Mouse (Mus musculus): ENCODE results near the gene Med24. TPM values are rescaled to one million over a fixed set of nuclear protein-coding genes. Genes with fewer than 3 reads are reported as not detected.

Med24 gene
- polyA plus RNA-seq, 1 experiment = 103 TPM

DNA sequence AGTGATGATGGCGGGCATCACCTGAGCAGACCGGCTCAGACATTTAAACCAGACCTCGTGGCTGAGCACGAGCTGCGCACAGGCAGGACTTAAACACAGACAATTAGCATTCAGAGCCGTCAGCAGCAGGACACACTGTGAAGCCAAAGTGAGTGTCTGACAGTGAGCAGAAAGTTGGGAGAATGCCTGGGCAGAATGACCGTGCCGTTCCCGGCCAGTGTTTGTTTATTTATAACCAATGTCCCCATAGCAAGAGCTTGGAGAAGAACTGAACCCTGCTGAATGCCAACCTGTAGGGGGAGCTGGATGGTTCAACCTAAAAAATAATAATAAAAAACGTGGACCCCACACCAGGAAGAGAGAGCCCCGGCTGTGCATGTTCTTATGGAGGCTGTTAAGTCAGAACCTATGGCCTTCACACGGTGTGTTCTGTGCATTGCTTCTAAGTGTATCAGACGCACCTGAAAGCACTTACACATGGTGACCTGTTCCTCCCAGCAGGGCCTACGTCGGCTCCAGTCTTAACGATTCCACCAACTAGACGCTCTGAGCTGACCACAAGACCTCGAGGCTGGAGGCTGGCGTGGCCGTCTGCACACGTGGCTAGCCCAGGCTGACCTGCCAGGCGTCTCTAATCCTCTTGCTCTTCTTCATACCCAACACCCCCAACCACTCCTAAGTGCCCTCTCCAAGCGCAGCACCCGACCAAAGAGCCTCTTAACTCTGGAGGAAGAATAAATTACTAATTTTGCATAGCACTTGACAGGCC, 7.6 kb downstream of the Med24 start:
- no peak for TF ChIP-seq GATA1 (IDR thresholded peaks at IDR 0.05; ENCODE audit: low read length)

DNA sequence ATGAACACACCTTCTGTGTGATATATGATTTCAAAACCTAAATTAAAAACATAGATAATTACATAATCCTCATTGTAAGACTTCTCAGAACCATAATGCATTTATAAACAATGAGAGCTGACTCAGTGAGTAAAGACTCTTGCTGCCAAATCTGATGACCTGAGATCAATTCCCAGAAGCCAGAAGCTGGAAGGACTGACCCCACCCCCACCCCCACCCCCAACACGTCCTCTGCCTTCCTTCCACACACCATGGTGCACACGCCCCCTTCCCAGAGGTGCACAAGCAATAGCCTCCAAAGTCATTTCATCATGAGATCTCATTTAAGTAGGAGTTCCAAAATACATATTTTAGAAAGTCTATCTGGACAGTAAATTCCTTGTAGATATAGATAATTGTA, 8.5 kb downstream of the Med24 start:
- no peak for TF ChIP-seq GATA1 (IDR thresholded peaks at IDR 0.05; ENCODE audit: low read length)

DNA sequence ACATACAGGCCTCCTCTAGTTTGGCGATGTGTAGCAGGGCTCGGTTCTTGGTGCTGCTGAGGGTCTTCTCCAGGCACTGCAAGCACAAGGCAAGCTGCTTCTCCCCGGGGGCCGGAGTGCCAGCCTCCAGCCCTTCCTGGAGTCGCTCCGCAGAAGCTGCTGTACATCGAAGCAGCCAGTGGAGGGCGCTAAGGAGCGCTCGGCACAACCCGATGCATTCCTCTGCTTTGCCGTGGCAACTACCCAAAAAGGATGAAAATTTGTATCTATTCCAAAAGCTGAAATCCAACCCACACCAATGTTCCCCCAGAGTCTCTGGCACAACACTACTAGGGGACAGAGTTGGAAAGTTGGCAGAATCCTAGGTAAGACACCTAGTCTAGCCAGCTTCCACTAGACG, 11.3 kb downstream of the Med24 start:
- TF ChIP-seq GATA1 (IDR thresholded peaks at IDR 0.05; ENCODE audit: low read length) = no peak

DNA sequence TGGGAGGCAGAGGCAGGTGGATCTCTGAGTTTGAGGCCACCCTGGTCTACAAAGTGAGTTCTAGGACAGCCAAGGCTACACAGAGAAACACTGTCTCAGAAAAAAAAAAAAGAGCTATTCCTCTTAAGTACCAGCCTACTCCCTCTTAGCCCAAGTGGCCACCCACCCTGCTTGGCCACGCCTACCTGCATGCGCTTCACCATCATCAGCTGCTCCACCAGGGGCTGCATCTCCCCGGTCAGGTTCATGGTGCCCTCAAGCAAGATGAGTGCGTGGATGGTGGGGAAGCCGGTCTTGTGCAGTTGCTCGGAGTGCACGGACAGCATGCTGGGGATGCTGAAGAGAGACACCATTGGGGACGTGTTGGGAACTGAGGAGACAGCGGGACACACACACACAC, 13.3 kb downstream of the Med24 start:
- TF ChIP-seq GATA1 (IDR thresholded peaks at IDR 0.05; ENCODE audit: low read length) = no peak

DNA sequence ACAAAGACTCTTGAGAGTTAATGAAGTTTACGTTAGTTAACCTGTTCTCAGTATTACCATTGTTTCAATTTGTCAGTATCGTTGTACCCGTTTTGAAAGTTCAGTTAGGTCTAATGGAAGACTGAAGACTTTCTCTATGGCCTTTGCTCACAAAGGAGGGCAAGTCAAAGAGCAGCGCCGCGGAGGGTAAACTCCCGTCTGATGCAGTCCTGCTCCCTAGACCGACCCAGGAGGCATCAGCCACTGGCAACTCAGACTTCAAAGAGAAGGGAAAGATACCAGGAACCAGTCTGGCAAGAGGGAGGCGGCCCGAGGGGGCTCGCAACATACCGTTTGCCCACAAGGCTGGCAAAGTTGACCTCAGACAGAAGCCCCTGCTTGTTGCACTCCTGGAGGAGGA, 15.5 kb downstream of the Med24 start:
- no peak for TF ChIP-seq GATA1 (IDR thresholded peaks at IDR 0.05; ENCODE audit: low read length)

DNA sequence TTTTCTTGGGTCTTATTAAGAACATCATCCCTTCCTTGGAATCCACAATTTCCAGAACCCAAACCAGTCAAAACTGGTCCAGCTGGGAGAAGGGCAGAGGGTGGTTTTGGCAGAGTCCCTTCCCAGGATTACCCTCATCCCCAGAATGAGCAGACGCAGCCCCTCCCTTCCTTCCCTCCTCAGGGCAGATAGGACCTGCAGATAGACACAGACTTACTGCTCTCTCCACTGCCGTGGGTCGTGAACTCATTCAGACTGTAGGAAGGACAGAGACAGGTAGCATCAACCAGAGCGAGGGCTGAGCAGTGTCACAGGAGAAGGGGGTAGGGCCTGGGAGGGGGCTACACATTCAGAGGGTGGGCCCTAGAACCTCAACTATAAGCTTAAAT, 18.2 kb downstream of the Med24 start:
- TF ChIP-seq GATA1 (IDR thresholded peaks at IDR 0.05; ENCODE audit: low read length) = no peak

DNA sequence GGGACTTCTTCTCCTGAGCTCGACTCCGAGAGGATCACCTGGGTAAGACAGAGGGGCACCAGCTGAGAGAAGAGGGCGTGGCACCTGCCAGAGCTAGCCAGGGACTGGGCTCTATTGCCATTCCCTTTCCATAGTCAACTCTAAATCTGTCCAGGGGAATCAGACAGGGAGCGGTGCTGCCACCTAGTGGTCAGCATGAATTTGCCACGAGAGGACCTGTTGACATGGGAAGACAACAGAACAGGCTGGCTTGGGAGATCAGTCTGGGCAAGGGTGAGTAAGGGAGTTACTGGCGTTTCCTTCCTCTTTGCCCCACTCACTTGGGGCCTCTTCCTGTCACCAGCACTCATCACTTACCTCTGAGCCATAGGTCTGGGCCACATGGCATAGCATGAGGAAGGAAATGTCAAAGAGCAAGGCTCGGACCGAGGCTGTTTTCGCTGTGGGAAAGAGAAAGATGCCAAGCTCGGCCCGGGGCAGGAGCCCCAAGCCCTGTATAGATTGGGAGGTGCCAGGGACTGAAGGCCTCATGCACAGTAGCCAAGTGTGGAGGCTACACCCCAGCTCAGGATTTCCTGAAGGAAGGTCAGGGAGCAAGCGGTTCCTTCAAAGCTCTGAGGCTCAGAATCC, 18.7 kb downstream of the Med24 start:
- no peak for TF ChIP-seq GATA1 (IDR thresholded peaks at IDR 0.05; ENCODE audit: low read length)

DNA sequence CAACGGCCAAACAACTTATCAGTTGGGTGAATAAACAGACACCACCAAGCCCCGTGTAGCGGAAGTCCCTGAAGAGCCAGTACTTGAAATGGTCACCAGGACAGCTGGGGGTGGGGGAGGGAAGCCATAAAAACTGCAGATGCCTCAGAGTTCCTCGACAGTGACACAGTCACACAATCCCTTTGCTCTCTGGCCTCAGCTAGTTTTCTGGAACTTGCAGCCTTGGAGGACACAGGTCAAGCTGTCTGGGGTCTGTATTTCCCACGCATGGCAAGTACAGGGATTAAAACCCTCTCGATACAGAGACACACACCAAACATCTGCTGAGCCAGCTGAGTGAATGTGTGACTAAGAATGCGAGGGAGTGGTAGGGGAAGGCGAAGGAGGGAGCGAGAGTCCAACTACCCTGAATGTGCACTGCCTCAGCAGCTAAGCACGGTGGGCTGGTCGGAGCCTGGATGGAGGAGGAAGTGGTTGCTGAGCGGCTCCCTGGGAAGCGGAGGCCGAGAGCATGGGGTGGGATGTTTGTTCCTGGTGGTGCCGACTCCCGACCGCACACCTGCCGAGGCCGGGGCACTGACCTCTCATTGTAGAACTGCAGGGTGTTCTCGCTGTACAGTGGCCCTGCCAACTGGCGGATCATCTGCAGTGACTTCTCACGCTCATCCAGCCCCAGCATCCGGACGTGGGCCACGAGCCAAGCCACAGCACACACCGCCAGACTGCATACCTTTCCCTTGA, 20.1 kb downstream of the Med24 start:
- TF ChIP-seq GATA1 (IDR thresholded peaks at IDR 0.05; ENCODE audit: low read length) = no peak

DNA sequence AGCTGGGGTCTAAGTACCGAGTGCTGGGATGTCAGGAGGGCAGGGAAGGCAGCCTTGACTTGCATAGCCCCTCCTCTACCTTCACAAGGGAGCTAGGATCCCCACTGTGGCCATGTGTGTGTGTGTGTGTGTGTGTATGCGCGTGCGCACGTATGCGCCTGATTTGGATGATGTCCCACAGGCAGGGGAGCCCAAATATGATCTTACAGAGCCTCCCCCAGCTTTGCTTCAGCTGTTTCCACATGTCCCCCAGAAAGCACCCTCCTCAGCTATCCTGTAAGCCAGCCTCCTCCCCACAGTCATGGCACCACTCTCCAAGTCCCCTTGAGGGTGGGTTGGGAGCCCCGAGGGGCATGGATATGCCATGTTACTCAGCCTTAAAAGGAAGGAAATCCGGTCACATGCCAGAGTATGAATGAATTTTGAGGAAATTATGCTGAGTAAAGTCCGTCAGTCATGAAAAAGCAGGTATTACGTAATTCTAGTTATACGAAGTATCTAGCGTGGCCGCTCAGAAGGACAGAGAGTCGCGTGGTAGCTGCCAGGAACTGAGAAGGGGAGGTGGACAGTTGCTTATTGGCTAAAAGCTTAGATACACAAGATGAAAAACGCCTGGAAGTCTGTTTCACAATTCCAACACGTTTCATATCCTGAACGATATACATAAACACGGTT, 20.8 kb downstream of the Med24 start:
- TF ChIP-seq GATA1 (IDR thresholded peaks at IDR 0.05; ENCODE audit: low read length) = no peak

DNA sequence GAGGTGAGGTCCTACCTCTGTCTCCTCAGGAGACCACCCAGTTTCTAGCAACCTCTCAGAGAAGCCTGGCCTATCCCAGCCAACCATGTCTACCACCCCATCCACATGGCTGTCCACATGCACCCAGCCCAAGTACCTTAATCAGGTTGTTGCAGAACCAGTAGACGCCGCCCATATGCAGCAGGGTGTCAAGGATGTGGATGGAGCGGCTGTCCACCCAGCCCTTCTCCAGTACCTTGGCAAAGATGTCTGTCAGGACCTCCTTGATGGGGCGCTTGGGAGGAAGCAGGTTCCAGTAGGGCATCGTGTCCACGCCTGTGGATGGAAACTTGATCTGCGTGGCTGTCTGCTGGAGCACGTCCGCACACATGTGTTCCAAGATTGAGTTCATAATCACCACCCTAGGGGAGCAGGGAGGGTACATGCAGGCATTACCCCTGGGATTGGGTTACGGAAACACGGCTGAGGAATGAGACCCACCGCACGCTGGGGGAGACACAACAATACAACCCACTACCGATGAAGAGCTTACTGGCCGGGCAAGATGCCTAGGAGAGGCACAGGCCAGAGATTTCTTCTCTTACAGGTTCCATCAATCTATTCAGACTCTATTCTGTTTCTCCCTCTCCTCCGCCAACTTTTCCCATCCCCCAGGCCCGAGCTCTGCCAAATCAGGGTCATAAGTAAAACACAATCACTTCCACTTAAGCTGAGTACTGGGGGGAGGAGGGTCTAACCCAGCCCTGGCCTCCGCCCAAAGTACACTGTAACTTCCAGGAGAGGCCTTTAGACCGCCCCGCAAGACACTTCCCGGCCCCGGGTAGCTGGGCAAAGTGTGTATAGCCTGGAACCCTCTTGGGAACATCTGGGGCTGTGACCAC, 21.6 kb downstream of the Med24 start:
- no peak for TF ChIP-seq GATA1 (IDR thresholded peaks at IDR 0.05; ENCODE audit: low read length)

DNA sequence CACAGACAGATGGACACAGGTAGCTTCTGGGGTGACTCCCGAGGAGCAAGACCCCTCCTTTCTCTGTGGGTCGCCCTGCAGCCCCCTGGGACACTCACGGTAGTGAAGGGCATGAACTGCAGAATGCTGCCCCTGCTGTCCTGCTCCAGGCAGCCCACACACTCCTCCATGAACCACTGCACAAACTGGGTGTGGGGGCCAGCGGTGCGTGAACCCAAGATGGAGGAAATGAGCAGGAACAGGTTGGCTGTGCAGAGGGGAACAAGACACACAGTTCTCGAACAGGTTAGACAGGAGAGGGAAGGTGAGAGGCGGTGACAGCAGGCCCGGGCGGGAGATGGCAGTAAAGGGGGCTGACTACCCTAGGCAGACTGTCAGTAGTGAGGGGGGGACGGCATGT, 24.2 kb downstream of the Med24 start:
- no peak for TF ChIP-seq GATA1 (IDR thresholded peaks at IDR 0.05; ENCODE audit: low read length)

DNA sequence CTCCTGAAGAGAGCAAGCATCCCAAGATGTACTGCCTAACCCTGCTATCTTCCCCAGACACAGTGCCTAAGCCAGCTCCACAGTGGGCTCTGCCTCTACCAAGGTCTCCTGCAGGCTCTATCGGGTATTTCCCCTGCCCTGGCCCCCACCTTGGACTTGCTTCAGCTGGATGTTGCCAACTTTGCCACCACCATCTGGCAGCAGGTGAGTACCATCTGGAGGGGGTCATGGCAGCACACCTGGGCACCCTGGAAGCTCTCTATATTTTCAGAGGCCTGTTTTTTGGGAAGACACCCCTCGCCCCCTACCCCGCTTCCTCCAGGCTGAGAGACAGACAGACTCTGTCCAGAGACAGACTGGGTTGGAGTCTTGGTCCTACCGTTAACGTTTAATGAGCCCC, 26.9 kb downstream of the Med24 start:
- no peak for TF ChIP-seq GATA1 (IDR thresholded peaks at IDR 0.05; ENCODE audit: low read length)

DNA sequence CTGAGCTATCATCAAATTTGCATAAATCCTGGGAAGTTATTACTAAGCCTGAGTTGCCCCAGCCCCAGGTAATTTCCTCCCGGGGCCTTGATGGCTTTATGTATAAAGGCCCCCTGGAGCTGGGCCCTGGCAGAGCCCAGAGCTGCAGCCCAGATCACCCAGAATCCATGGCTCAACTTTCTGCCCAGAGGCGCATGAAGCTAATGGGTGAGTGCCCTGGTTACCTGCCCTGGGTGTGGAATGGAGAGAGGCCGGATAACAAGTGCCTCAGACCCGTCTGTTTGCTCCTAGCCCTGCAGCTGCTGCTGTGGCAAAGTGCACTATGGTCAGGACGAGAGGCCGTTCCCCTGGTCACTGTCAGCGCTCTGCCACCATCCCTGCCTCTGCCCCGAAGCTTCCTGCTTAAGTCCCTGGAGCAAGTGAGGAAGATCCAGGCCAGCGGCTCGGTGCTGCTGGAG, 28.0 kb downstream of the Med24 start, which contains the start of gene Csf3:
Gene Csf3, plus strand, starts transcription at position 51 of the 458 bp plus-strand sequence.
- no peak for TF ChIP-seq GATA1 (IDR thresholded peaks at IDR 0.05; ENCODE audit: low read length)

DNA sequence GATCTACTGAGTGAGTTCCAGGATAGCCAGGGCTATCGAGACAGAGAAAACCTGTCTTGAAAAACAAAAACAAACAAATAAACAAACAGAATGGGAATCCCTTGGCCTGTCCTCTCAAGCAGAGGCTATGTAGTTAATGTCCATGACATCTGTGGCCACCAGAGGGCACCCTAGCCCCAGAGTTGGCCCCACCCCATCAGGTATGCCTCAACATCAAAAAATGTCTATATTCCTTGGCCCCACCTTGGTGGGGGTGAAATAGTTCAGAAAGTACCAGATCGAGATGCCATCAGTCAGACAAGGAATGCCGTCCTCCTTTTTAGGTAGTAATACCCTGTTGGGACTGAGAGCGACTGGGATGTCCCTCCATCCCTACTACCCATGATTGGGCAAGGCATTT, 29.3 kb downstream of the Med24 start:
- TF ChIP-seq GATA1 (IDR thresholded peaks at IDR 0.05; ENCODE audit: low read length) = no peak
